Mouse (Mus musculus) neural tube, embryonic 10.5 days (tissue): ENCODE measurements around the gene Cyp1a1.
"Not testable (repeated sequence)": the region's sequence is repeated elsewhere in the genome, so short reads cannot be mapped to it uniquely, and the experiment has no call there.

Experiments
- DNase-seq: peaks from one replicate; pipeline ENCODE4 v3.0.0-alpha.2; 2017; ENCODE audit warnings: low spot score; ENCODE audit errors: extremely low spot score

Cyp1a1 gene

DNA sequence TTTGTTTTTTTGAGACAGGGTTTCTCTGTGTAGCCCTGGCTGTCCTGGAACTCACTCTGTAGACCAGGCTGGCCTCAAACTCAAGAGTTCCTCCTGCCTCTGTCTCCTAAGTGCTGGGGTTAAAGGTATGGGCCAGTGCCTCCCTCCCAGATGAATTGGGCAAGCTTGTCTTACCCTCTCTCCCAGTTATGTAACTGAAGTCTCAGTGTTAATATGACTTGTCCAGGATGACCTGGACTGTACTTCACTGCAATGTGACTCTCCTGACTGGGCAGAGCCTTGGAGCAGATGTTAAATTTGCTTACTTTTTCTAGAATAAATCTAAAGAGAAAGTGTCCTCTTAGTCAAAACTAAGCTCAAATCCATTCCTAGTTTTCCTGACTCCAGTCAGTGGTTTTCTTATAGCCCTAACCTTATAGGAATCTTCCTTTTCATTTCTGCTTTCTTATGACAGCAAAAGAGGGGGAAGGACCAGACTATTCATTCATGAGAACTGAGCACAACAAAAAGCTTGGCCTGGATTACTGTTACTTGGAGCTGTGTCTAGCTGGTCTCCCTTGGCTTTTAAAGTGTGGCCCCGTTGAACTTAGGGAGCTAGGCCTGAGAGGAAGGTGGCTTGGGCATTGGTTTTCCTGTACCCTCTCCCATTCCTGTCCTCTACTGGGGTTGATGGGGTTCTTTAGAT is 10.9 kb downstream of the Cyp1a1 start:
- no peak for DNase-seq

DNA sequence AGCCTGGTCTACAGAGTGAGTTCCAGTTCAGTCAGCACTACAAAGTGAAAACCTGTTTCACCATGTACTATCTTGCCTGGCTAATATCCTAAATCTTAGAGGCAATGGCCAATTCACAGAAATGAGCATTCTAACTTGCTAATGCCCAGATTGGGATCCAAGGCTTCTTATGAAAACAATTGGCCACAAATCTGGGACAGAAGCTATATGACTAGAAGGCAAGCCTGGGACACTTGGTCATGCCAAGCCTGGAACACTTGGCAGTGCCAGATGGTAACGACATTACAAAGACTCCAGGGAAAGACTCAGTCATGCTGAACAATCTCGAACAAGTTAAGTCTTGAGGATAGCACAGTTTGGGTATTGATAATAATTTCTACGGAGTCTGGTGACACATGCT is 18.8 kb downstream of the Cyp1a1 start:
- no peak for DNase-seq

DNA sequence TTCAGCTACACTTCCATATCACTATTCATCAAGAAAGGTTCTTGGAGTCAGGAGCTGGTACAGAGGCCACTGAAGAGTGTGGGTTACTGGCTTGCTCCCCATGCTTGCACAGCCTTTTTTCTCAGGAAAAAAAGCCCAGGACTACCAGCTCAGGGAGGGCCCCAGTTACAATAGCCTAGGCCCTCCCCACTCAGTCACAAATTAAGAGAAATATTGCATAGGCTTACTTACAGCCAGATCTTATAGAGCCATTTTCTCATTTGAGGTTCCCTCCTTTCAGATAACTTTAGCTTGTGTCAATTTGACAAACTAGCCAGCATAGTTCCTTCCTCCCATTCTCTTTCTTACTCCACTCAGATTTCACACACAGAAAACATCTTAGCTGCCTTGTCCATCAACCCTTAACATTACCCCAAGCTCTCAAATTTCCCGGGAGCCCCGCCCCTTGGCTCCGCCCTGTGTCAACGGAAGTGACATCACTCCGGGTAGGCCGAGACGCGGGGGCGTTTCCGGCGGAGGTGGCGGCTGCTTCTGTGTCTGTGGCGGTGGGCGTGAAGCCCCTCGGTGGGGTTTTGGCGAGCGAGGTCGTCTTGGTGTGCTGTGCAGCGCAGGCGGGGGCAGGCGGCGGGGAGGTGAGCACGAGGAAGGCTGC is 20.5 kb downstream of the Cyp1a1 start, which contains the start of gene Edc3:
Gene Edc3 (plus strand): TSS at position 473 of the 652 bp plus-strand sequence.
- peak; percentile 93 for DNase-seq

DNA sequence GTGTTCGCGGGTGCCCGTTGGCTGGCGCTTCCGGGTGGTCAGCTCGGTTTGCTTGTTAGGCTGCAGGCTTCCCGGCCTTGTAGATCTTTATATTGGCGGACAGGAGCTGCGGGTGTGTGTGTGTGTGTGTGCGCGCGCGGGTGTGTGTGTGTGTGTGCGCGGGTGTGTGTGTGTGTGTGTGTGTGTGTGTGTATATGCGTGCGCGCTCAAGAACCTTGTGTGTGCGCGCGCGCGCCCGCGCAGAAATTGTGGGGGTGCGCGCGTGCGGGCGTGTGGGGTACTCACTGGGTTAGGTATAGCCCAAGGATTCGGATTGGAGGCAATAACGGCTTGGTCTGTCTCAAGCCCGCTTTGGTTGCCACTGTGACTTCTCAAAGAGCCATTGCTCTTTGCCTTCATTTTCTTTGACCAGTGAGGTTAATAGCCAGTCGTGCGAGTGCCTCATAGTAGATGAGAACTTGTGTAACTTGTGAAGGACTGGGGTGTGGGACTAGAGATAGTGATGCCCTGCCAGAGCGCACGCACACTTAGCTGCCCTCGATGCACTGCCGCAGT is 21.1 kb downstream of the Cyp1a1 start:
- DNase-seq = no peak

DNA sequence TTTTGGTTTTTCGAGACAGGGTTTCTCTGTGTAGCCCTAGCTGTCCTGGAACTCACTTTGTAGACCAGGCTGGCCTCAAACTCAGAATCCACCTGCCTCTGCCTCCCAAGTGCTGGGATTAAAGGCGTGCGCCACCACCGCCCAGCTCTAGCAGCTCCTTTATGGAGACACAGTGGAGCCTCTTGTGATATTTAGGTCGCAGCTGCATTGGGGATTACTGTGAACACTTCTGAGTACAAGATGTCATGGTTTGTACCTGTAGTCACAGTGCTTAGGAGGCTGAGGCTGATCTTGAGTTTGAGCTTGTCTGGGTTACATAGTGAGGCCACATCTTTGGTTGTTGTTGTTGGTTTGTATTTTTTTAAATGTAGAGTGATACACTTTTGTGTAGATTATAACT is 22.5 kb downstream of the Cyp1a1 start:
- not testable (repeated sequence) for DNase-seq

DNA sequence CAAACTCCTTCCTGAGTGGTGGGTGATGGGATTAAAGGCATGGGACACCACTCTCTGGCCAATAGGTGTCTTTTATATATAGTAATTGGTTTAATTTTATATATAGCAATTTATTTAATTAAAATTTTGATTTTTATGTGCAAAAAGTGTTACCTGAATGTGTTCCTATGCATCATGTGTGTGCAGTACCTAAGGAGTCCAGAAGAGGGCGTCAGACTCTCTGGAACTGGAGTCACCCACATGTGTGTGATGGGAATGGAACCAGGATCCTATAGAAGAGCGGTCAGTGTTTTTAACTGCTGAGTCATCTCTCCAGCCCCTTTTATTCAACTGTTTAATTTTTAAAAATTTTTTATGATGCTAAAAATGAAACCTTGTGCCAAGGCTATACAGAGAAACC is 24.5 kb downstream of the Cyp1a1 start:
- DNase-seq = no peak

DNA sequence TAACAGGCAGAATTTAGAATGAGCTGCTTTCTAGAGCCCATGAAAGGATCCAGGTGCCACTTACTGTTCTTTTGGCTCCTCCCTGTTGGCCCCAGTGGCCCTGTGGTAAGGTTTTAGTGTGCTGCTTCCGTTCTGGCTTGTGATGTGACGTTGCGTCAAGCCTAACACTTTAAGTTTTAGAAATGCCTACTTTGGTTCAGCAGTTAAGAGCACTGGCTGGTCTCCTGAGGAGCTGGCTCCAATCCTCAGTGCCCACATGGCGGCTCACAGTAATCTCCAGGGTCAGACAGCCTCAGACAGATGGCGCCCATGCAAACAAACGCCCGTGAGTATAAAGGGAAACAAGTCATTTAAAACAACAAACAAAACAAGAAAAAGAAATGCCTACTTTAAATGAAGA is 30.7 kb downstream of the Cyp1a1 start:
- no peak for DNase-seq

DNA sequence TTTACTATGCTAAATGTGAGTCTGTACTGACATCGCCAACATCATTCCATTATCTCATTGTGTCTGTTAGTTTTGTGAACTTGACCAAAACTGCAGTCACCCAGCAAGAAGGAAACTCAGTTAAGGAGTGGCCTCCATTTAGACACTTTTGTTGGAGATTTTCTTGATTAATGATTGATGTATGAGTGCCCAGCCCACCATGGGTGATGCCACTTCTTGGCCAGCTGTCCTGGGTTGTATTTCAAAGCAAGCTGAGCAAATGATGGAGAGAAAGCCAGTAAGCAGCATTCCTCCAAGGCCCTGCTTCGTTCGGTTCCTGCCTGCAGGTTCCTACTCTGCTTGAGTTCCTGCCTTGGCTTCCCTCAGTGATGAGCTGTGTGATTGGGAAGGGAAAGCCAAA is 33.0 kb downstream of the Cyp1a1 start:
- no peak for DNase-seq

DNA sequence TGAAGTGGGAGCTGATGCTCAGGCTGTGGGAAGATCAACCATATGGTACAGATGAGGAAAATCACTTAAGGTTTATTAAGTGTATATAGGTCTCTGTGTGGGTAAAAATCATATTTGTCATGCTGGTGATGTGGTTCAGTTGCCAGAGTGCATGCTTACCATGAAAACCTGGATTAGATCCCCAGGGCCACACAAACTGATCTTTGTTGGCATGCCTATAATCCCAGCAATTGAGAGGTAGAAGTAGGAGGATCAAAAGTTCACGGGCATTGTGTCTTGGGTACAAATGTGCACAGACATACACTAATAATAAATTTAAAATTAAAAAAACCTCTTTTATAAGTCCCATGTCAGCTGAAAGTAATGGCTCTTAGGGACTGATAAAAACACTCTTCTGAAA is 34.6 kb downstream of the Cyp1a1 start:
- no peak for DNase-seq

DNA sequence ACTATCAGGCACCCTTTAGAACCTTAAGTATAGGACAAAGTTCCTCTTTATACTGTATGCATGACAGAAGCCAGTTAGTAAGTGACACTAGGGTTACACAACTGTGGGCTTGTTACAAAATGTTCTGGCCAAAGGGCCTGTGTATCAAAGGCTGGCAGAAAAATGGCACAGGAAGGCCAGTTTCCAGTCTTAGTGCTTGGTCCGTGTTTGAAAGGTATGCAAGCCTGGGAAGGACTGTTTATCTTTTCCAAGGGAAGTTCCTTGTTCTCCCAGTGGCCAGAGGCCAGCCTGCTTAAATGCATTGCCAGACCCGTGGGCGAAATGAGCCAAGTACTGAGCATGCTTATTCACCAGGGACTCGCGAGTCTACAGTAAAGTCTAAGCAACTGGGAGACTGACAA is 35.6 kb downstream of the Cyp1a1 start:
- DNase-seq = no peak

DNA sequence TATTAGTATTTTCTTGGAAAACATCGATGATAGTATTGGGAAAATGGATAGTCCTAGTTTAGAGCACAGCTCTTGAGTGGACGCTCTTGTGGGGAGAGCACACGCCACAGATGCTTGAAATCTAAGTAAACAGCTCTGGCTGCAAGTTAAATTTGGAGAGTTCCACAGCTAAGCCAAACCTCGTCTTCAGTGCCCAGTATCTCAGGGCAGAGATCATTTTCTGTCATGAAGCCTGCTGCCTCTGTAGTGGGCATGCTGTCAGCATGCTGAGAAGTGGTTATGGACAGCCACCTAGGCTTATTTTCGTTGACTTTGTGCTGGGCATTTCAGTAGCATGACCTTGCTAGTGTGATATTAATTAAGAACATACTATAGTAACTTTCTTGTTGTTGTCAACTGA is 36.1 kb downstream of the Cyp1a1 start:
- DNase-seq = no peak

DNA sequence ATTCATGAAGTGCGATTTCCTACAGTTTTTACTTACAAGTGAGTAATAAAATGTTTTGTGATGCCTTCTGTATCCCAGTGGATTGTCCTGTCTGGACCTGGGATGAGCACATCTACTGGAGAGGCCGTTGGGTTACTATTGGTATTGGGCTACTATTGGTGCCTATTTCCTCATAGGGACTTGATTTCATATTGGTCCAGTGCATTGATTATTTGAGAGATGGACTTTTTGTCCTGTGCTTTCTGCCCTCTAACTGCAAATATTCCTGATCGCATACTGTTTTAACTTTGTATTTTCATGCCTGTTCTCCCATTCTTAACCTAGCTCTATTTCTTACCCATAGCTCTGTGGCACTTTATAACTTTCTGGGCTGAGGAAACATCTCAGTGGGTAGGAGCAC is 37.0 kb downstream of the Cyp1a1 start:
- no peak for DNase-seq

DNA sequence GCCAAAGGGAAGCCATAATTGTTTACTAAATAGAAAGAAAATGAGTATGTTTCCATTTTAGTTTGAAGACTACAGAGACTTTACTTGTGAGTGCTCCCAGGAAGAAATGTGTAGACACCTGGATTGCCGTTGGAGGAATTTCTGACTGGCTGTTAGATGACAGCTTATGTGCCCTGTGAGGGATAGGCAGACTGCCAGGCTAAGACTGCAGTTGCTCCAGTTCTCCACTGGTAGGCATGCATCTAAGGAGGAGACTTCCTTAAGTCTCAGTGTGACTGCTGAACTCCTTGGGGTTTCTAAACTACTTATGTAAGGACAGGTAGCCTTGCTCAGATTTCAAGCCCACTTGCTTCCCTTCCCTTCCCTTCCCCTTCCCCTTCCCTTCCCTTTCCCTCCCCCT is 40.6 kb downstream of the Cyp1a1 start:
- DNase-seq = no peak

DNA sequence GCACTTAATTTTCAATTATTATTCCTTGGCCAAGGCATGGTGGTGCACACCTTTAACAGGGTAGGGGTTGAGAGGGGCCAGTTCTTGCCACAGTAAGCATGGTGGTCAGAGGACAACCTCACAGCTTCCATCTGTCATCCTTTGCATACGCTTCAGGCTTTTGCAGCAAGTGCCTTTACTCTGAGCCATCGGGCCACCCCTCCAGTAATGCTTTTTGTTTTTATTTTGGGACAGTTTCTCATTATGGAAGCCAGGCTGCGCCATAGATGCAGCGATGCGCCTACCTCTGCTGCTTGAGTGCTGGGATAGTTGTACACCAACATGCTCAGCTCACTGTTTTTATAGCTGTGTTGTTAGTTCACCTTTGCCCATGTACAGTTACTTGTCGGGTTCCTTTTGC is 45.9 kb downstream of the Cyp1a1 start:
- no peak for DNase-seq

DNA sequence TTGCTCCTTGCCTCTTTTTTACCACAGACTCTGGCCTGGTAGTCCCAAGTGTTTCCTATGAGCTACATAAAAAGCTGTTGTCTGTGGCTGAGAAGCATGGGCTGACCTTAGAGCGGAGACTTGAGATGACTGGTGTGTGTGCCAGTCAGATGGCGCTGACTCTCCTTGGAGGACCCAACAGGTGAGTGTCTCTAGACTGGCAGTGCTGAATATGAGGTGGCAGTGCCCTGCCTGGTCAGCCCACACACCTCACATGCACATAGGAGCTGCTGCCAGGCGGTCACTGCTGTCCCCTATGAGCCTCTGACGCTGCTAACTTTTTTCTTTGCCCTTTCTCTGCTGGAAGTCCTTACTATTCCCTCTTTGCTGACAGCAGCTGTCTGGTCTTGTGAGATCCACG is 52.1 kb downstream of the Cyp1a1 start:
- no peak for DNase-seq

DNA sequence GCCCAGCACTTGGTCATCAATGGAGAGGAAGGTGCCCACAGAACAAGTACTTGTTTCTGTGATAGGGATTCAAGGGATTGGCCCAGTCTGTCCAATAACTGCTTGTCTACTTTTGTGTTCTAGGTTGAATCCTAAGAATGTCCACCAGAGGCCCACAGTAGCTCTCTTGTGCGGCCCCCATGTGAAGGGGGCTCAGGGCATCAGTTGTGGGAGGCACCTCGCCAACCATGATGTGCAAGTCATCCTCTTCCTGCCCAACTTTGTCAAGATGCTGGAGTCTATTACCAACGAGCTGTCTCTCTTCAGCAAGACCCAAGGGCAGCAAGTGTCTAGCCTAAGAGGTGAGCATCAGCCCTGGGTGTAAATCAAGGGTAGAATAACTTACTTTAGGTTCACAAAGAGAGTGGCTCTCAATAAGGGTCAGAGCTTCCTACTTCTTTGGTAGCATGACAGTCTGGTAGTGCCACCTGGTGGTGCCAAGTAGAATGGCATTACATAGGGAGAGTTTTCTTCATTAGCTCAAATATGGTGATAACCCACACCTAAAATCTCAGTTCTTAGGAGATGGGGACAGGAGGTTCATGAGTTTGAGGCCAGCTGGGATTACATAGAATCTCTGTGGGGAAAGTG is 56.8 kb downstream of the Cyp1a1 start:
- peak; percentile 40 for DNase-seq

DNA sequence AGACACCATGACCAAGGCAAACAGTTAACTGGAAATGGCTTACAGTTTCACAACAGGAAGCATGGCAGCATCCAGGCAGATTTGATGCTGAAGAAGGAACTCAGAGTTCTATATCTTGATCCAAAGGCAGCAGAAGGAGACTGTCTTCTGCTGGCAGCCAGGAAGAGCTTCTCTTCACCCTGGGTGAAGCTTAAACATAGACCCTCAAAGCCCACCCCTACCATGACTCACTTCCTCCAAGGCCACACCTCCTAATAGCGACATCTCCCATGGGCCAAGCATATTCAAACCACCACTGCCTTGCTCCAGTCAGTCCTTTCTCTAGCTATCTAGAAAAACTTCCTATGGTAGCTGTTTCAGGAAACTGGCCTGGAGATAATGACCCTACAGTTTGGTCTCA is 59.3 kb downstream of the Cyp1a1 start:
- DNase-seq = no peak

DNA sequence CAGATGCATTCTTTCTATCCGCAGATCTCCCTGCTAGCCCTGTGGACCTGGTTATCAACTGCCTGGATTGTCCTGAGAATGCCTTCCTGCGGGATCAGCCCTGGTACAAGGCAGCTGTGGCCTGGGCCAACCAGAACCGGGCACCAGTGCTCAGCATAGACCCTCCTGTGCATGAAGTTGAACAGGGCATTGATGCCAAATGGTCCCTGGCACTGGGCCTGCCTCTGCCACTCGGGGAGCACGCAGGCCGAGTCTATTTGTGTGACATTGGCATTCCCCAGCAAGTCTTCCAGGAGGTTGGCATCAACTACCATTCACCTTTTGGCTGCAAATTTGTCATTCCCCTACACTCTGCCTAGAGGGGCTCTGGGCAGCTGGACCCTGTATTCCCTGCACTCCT is 60.4 kb downstream of the Cyp1a1 start:
- DNase-seq = no peak

DNA sequence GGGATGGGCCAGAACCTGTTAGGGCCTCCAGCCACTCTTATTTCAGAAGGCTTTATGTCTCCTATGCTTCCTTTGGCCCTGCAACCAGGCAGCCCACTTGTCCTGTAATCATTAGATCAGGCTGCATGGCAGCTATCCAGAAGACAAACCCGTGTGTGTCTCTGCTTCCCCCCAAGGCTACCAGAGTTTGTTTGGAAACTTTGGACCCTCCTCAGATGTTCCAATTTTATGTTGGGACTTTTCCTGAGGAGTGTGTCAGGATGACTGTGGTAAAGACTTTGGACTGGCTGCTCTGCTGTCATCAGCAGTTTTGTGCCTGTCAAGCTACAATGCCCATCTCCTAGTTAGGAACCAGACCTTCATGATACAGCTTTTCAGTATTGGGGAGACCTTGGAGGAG is 61.1 kb downstream of the Cyp1a1 start:
- DNase-seq = no peak

DNA sequence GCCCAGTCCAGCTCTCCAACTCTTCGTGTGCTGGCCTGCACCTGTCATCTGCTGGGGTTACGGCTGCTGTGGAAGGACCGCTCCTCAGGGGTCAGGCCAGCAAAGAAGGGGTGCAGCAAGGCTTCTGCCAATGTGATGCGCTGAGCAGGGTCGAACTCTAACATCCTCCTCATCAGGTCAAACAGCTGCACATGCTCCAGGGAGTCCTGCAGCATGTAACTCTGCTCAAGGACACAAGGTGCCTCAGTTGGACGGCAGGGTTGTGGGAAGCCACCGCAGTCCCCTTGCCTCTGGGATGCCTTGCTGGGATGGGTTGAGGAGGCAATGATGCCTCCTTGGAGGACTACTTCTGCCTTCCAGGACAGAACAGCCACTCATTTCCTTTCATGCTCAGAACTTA is 63.2 kb downstream of the Cyp1a1 start:
- DNase-seq = no peak
